Mouse (Mus musculus) forebrain, embryonic 16.5 days (tissue): ENCODE results near the gene Poln. TPM values are rescaled to one million over a fixed set of nuclear protein-coding genes. Genes with fewer than 3 reads are reported as not detected.
A peak's percentile ranks its signal among the peaks of the same experiment; 100 is the strongest.

ENCODE experiments used
- ATAC-seq: fragments of 200-750 bp; cut with Nextera tagmentation; 2 replicates; pipeline ENCODE4 v1.8.0; 2017; ENCODE audit warnings: mild to moderate bottlenecking, moderate library complexity
- H3K27ac ChIP-seq: fragments of 300-500 bp; sonication (generic); 2 replicates; pipeline ENCODE4 v1.5.1; 2014; ENCODE audit warnings: low read length, control low read depth
- H3K27me3 ChIP-seq: fragments of 300-500 bp; sonication (generic); replicated peaks from 2 replicates; pipeline ENCODE4 v1.6.1; 2014; ENCODE audit warnings: low read length; ENCODE audit not compliant: control insufficient read depth, insufficient read depth
- H3K36me3 ChIP-seq: fragments of 300-500 bp; sonication (generic); 2 replicates; pipeline ENCODE4 v1.6.1; 2014; ENCODE audit not compliant: control insufficient read depth, insufficient read depth
- H3K4me1 ChIP-seq: fragments of 300-500 bp; sonication (generic); replicated peaks from 2 replicates; pipeline ENCODE4 v1.6.1; 2014; ENCODE audit warnings: low read length; ENCODE audit not compliant: control insufficient read depth, insufficient read depth
- H3K4me2 ChIP-seq: fragments of 300-500 bp; sonication (generic); 2 replicates; pipeline ENCODE4 v1.6.1; 2014; ENCODE audit warnings: mild to moderate bottlenecking, low read length, control low read depth
- H3K4me3 ChIP-seq: fragments of 300-500 bp; sonication (generic); replicated peaks from 2 replicates; pipeline ENCODE4 v1.5.1; 2014; ENCODE audit warnings: mild to moderate bottlenecking, low read length, control low read depth
- H3K9ac ChIP-seq: fragments of 300-500 bp; sonication (generic); replicated peaks from 2 replicates; pipeline ENCODE4 v1.6.1; 2014; ENCODE audit warnings: low read depth, low read length, control low read depth
- H3K9me3 ChIP-seq: fragments of 300-500 bp; sonication (generic); 2 replicates; pipeline ENCODE4 v1.6.1; 2016; ENCODE audit warnings: low read length; ENCODE audit not compliant: control insufficient read depth
- WGBS: fragments of 180-500 bp; shearing (Covaris S2); extraction: QIAGEN DNeasy Blood & Tissue Kit; methylation state at CpG from one replicate; pipeline ENCODE4 v1.1.7; 2014; 5-methylcytosine and 5-hydroxymethylcytosine counted together
- polyA plus RNA-seq: library from polyadenylated mRNA; unstranded; fragments of >200 nt; fragmentation: Nextera tagmentation; extraction: Ambion mirVana; gene quantifications from 2 replicates; pipeline ENCODE4 v1.2.1, GENCODE M21; 2015

Poln gene
- 0.37 and 0.73 TPM in 2 replicates for polyA plus RNA-seq

DNA sequence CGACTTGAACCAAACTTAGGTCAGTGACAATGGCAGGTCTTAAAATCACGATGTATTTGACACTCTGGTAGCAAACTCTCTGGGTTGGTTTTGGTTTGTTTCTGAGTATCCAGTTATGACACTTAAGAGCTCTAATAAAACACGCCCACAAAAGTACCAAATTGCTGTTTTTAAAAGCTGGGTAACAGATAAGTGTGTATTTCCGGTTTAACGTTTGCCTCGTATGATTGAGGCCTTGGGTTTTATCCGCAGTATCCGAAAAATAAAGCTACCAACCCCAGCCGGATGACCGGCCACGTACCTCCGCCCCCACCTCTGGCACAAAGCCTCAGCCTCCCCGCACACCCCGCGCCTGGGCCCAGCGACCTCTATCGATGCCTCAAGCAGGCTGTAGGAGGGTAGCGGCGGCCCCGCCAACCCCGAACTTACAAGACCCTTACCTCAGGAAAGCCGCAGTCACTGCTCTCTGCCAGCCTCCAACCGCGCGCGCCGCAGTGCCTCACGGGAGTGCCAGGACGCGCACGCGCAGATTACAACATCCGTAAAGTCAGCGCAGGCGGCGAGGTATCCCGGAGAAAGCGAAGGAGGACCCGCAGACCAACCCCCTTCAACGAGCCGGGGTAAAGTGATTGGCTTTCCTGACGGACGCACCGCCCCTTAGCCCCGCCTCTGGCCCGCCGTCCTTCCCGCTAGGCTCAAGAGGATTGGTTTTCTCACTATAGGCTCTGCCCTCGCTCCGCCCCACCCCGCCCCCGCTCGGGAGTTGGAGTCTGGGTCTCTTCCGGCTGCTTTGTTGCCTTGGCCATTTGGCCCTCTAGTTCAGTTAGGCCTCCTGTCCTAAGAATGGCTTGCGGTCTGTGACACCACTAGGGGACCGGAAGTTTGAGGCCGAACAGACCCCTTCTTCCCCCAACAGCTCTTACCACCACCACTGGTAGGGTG is at the start of gene Poln, which contains the start of gene Haus3:
TSS of gene Poln (minus strand) at position 499 of the 942 bp plus-strand sequence.
TSS of gene Haus3 (minus strand) at position 578 of the 942 bp plus-strand sequence.
- peak within 1 kb of the TSS; percentile 73 for H3K4me2 ChIP-seq
- ATAC-seq = peak; percentile 100
- WGBS = under 1% methylated on average over 57 of the region's 57 CpGs
- no peaks in the 10 kb centered on the region for H3K9me3 ChIP-seq
- peaks cover 4% of the 10 kb centered on the region for H3K36me3 ChIP-seq
- H3K4me3 ChIP-seq = peak within 1 kb of the TSS; percentile 81
- H3K9ac ChIP-seq = peak within 1 kb of the TSS; percentile 87
- peak within 1 kb of the TSS; percentile 91 for H3K27ac ChIP-seq
- H3K27me3 ChIP-seq = no peaks in the 10 kb centered on the region
- peaks cover 20% of the 10 kb centered on the region for H3K4me1 ChIP-seq

GRCm38 (mm10) chr5:34218672-34219071 is 49.4 kb upstream of the Poln start:
- H3K9ac ChIP-seq = no peak overlapping the region
- 91% methylated on average over 5 of the region's 5 CpGs for WGBS
- no peaks in the 10 kb centered on the region for H3K36me3 ChIP-seq
- H3K4me2 ChIP-seq = no peak overlapping the region
- no peak overlapping the region for H3K4me3 ChIP-seq
- no peak overlapping the region for H3K27ac ChIP-seq
- ATAC-seq = no peak
- H3K4me1 ChIP-seq = no peaks in the 10 kb centered on the region
- no peaks in the 10 kb centered on the region for H3K27me3 ChIP-seq
- no peaks in the 10 kb centered on the region for H3K9me3 ChIP-seq

GRCm38 (mm10) chr5:34217756-34218155 is 48.5 kb upstream of the Poln start:
- no peaks in the 10 kb centered on the region for H3K27me3 ChIP-seq
- peaks cover 2% of the 10 kb centered on the region; the same call in 1 of the 2 replicates for H3K36me3 ChIP-seq
- WGBS = 65% methylated on average over 9 of the region's 9 CpGs
- no peaks in the 10 kb centered on the region for H3K4me1 ChIP-seq
- H3K27ac ChIP-seq = no peak overlapping the region
- no peak overlapping the region for H3K4me2 ChIP-seq
- no peak for ATAC-seq
- H3K4me3 ChIP-seq = no peak overlapping the region
- no peak overlapping the region for H3K9ac ChIP-seq
- no peaks in the 10 kb centered on the region for H3K9me3 ChIP-seq

DNA sequence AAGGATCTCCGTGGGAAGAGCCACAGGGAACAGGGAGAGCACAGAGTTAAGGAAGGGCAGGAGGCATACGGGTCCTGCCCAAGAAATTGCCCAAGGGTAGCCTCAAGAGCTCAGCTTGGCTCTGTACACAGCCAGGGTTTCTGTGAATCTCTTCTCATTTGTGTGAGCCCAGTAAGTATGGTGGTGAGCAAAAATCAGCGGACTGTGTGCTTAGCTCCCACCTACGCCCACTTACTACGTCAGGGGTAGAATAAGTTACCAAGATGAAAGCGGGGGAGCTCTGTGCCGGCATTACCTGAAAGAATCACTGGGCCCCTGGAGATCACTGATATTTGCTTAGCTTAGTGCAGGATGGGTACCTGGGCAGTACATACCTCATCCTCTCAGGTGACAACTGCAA is 46.8 kb upstream of the Poln start:
- no peak overlapping the region for H3K4me2 ChIP-seq
- H3K27ac ChIP-seq = no peak overlapping the region
- peaks cover 2% of the 10 kb centered on the region; the same call in 1 of the 2 replicates for H3K36me3 ChIP-seq
- 80% methylated on average over 7 of the region's 7 CpGs for WGBS
- H3K9ac ChIP-seq = no peak overlapping the region
- no peaks in the 10 kb centered on the region for H3K9me3 ChIP-seq
- no peak overlapping the region for H3K4me3 ChIP-seq
- no peak for ATAC-seq
- H3K27me3 ChIP-seq = no peaks in the 10 kb centered on the region
- no peaks in the 10 kb centered on the region for H3K4me1 ChIP-seq

GRCm38 (mm10) chr5:34213659-34214058 is 44.4 kb upstream of the Poln start:
- Histone ChIP-seq H3K4me3 (no peak overlapping the region), H3K27me3 (no peaks in the 10 kb centered on the region), H3K4me1 (no peaks in the 10 kb centered on the region), H3K9ac (no peak overlapping the region), H3K9me3 (no peaks in the 10 kb centered on the region), H3K27ac (no peak overlapping the region), H3K4me2 (no peak overlapping the region), H3K36me3 (peaks cover 2% of the 10 kb centered on the region; the same call in 1 of the 2 replicates)
- 76% methylated on average over 8 of the region's 8 CpGs for WGBS
- ATAC-seq = no peak

- Histone ChIP-seq H3K4me2 (no peak overlapping the region), H3K4me1 (no peaks in the 10 kb centered on the region), H3K36me3 (peaks cover 2% of the 10 kb centered on the region; the same call in 1 of the 2 replicates), H3K9ac (no peak overlapping the region), H3K27me3 (no peaks in the 10 kb centered on the region), H3K9me3 (no peaks in the 10 kb centered on the region), H3K4me3 (no peak overlapping the region), H3K27ac (no peak overlapping the region)
- peak; percentile 86 for ATAC-seq
- WGBS = 0% methylated on average over 1 of the region's 1 CpGs
Observed at GRCm38 (mm10) chr5:34210279-34210678, 41.0 kb upstream of the Poln start.

DNA sequence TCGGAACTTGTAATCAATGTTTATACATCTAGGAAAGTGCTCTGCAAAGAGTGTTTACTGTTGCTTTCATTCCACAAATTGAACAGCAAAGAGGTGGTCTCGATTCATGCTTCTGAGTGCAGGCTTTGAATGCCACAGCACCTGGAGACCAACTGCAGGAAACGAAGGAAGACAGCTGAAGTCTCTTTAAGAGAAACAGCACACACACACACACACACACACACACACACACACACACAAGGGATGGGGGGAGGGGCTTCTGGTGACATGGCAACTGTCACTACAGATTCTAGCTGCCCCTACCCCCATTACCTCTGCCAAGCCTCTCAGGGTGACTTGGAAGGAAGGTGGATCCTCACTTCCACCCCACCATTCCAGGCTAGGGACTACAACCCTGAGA is 38.3 kb upstream of the Poln start:
- H3K4me1 ChIP-seq = no peaks in the 10 kb centered on the region
- no peaks in the 10 kb centered on the region for H3K9me3 ChIP-seq
- 46% methylated on average over 3 of the region's 3 CpGs for WGBS
- no peaks in the 10 kb centered on the region for H3K27me3 ChIP-seq
- H3K9ac ChIP-seq = no peak overlapping the region
- no peak overlapping the region for H3K27ac ChIP-seq
- H3K36me3 ChIP-seq = no peaks in the 10 kb centered on the region
- no peak overlapping the region for H3K4me2 ChIP-seq
- no peak for ATAC-seq
- H3K4me3 ChIP-seq = no peak overlapping the region

DNA sequence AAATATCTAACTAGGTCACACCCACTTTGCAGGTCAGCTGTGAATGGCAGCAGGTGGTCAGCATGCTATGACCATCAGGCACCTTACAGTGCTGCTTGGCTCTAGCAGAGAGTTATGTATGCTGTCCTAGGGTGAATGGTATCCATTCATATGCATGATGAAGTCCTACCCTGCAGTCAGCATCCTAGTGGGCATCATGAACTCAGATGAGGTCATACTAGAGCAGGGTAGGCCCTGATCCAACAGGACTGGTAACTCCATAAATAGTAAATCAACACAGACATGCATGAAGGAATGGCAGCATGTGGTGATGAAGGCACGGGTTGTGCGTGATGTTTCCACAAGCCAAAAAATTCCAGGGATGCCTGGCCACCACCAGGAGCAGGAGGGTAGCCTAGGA is 36.5 kb upstream of the Poln start:
- H3K4me3 ChIP-seq = no peak overlapping the region
- ATAC-seq = no peak
- no peaks in the 10 kb centered on the region for H3K36me3 ChIP-seq
- H3K27ac ChIP-seq = no peak overlapping the region
- no peaks in the 10 kb centered on the region for H3K27me3 ChIP-seq
- 0 out of 2 replicates have a peak, but pooled peaks cover 3% of the 10 kb centered on the region for H3K4me1 ChIP-seq
- no peak overlapping the region for H3K4me2 ChIP-seq
- H3K9me3 ChIP-seq = no peaks in the 10 kb centered on the region
- 80% methylated on average over 2 of the region's 2 CpGs for WGBS
- H3K9ac ChIP-seq = no peak overlapping the region

DNA sequence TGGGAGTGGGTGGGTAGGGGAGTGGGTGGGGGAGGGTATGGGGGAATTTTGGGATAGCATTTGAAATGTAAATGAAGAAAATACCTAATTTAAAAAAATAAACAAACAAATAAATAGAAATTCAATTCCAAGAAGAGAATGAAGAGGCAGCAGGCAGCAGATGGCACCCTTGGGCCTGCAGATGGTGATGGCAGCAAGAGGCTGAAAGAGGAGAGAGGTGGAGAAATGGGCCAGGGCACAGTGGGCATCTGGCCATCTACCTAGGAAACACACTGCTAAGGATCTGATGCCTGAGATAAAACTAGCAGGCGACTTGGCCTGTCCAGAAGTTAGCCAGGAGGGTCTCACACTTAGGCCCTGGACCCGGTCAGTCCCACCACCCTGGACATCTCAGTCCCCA is 35.7 kb upstream of the Poln start:
- Histone ChIP-seq H3K4me2 (no peak overlapping the region), H3K36me3 (no peaks in the 10 kb centered on the region), H3K4me3 (no peak overlapping the region), H3K4me1 (0 out of 2 replicates have a peak, but pooled peaks cover 3% of the 10 kb centered on the region), H3K27me3 (no peaks in the 10 kb centered on the region), H3K27ac (no peak overlapping the region), H3K9me3 (no peaks in the 10 kb centered on the region), H3K9ac (no peak overlapping the region)
- no peak for ATAC-seq
- 67% methylated on average over 2 of the region's 2 CpGs for WGBS
